Mouse (Mus musculus) liver, embryonic 14.5 days (tissue): ENCODE measurements at regions not wholly inside any gene's neighbourhood (a gene's known extent, or its start where the extent isn't known, plus 50 kb on each side); places are given as distances from the start of the nearest gene placed in this dataset.

Experiments
- ATAC-seq: fragments of 200-750 bp; cut with Nextera tagmentation; 2 replicates; pipeline ENCODE4 v1.8.0; 2017; ENCODE audit warnings: moderate number of reproducible peaks, mild to moderate bottlenecking, moderate library complexity; ENCODE audit not compliant: insufficient read depth
- DNase-seq, 3 experiments: peaks; one replicate each; pipeline ENCODE4 v3.0.0-alpha.2; 2012 to 2013; ENCODE audit warnings: low read depth in 3 of 3, low spot score in 3 of 3
- H3K27ac ChIP-seq: fragments of 300-500 bp; sonication (generic); 2 replicates; pipeline ENCODE4 v1.5.1; 2014; ENCODE audit warnings: moderate library complexity, mild to moderate bottlenecking, control low read depth, inconsistent platforms
- H3K27me3 ChIP-seq: fragments of 300-500 bp; sonication (generic); 2 replicates; pipeline ENCODE4 v1.6.1; 2014; ENCODE audit warnings: mild to moderate bottlenecking, low read length, moderate library complexity; ENCODE audit not compliant: control insufficient read depth, insufficient read depth
- H3K36me3 ChIP-seq: fragments of 300-500 bp; sonication (generic); replicated peaks from 2 replicates; pipeline ENCODE4 v1.6.1; 2014; ENCODE audit warnings: low read depth; ENCODE audit not compliant: control insufficient read depth, insufficient read depth
- H3K4me1 ChIP-seq, 2 experiments: fragments of 200-500 bp in 1 of 2; fragments of 300-500 bp in 1 of 2; sonication (generic) in 1 of 2; replicated peaks; 2 replicates each; pipeline ENCODE4 v1.6.1; 2012 to 2014; ENCODE audit warnings: antibody characterized with exemption in 1 of 2, inconsistent platforms in 1 of 2, low read length in 1 of 2; ENCODE audit not compliant: control insufficient read depth in 2 of 2, insufficient read depth in 2 of 2
- H3K4me2 ChIP-seq: fragments of 300-500 bp; sonication (generic); 2 replicates; pipeline ENCODE4 v1.6.1; 2014; ENCODE audit warnings: low read depth, mild to moderate bottlenecking, control low read depth, moderate library complexity
- H3K4me3 ChIP-seq, 2 experiments: fragments of 200-500 bp in 1 of 2; fragments of 300-500 bp in 1 of 2; sonication (generic) in 1 of 2; 2 replicates each; pipeline ENCODE4 v1.5.1; 2012 to 2014; ENCODE audit warnings: low read depth in 2 of 2, low read length in 2 of 2, mild to moderate bottlenecking in 2 of 2, control low read depth in 1 of 2, inconsistent platforms in 1 of 2, moderate library complexity in 1 of 2; ENCODE audit not compliant: insufficient read depth in 1 of 2
- H3K9ac ChIP-seq: fragments of 300-500 bp; sonication (generic); replicated peaks from 2 replicates; pipeline ENCODE4 v1.6.1; 2014; ENCODE audit warnings: mild to moderate bottlenecking, control low read depth, moderate library complexity
- H3K9me3 ChIP-seq: fragments of 300-500 bp; sonication (generic); 2 replicates; pipeline ENCODE4 v1.6.1; 2016; ENCODE audit warnings: low read length, mixed read lengths; ENCODE audit not compliant: control insufficient read depth
- CTCF ChIP-seq: IDR thresholded peaks from 2 replicates; pipeline ENCODE4 v1.5.1; 2016; ENCODE audit warnings: antibody characterized with exemption, low read depth, control low read depth
- EP300 ChIP-seq: IDR thresholded peaks from 2 replicates; pipeline ENCODE4 v1.6.1; 2016; ENCODE audit warnings: antibody characterized with exemption, low read depth
- WGBS: fragments of 180-500 bp; shearing (Covaris S2); extraction: QIAGEN DNeasy Blood & Tissue Kit; methylation state at CpG from one replicate; pipeline ENCODE4 v1.1.7; 2014; ENCODE audit not compliant: insufficient replicate concordance; 5-methylcytosine and 5-hydroxymethylcytosine counted together

- DNase-seq (no peak), ATAC-seq (no peak)
- H3K4me1 ChIP-seq = no peaks in the 10 kb centered on the region
- no peaks in the 10 kb centered on the region for H3K27me3 ChIP-seq
- H3K4me3 ChIP-seq = no peak overlapping the region
- H3K9ac ChIP-seq = no peak overlapping the region
- H3K9me3 ChIP-seq = no peaks in the 10 kb centered on the region
- no peak overlapping the region for H3K27ac ChIP-seq
- H3K4me2 ChIP-seq = no peak overlapping the region
- no peaks in the 10 kb centered on the region for H3K36me3 ChIP-seq
- TF ChIP-seq CTCF = no peak
- no peak for TF ChIP-seq EP300
- WGBS = 65% methylated on average over 5 of the region's 5 CpGs
Observed at GRCm38 (mm10) chr2:21035884-21036648, 67.4 kb upstream of the Arhgap21 start.

- Histone ChIP-seq H3K4me2 (no peak overlapping the region), H3K4me3 (no peak overlapping the region), H3K27ac (no peak overlapping the region), H3K27me3 (no peaks in the 10 kb centered on the region), H3K9me3 (no peaks in the 10 kb centered on the region), H3K4me1 (no peaks in the 10 kb centered on the region), H3K9ac (no peak overlapping the region), H3K36me3 (no peaks in the 10 kb centered on the region)
- DNase-seq = no peak
- no peak for ATAC-seq
- WGBS = 23% methylated on average over 8 of the region's 8 CpGs
- no peak for TF ChIP-seq CTCF
- no peak for TF ChIP-seq EP300
Observed at GRCm38 (mm10) chr2:21034651-21035050, 66.0 kb upstream of the Arhgap21 start.

- H3K36me3 ChIP-seq = no peaks in the 10 kb centered on the region
- no peaks in the 10 kb centered on the region for H3K9me3 ChIP-seq
- H3K4me3 ChIP-seq = no peak overlapping the region
- no peak for ATAC-seq
- H3K27me3 ChIP-seq = no peaks in the 10 kb centered on the region
- TF ChIP-seq CTCF = no peak
- TF ChIP-seq EP300 = no peak
- DNase-seq = no peak
- no peak overlapping the region for H3K27ac ChIP-seq
- H3K9ac ChIP-seq = no peak overlapping the region
- WGBS = 51% methylated on average over 4 of the region's 4 CpGs
- H3K4me2 ChIP-seq = no peak overlapping the region
- H3K4me1 ChIP-seq = no peaks in the 10 kb centered on the region
Observed at GRCm38 (mm10) chr2:21030650-21031049, 62.0 kb upstream of the Arhgap21 start.

- ATAC-seq (no peak), DNase-seq (no peak)
- H3K4me1 ChIP-seq = no peaks in the 10 kb centered on the region
- TF ChIP-seq EP300 = no peak
- TF ChIP-seq CTCF = no peak
- H3K9ac ChIP-seq = no peak overlapping the region
- H3K4me2 ChIP-seq = no peak overlapping the region
- H3K4me3 ChIP-seq = no peak overlapping the region
- no peaks in the 10 kb centered on the region for H3K9me3 ChIP-seq
- WGBS = 54% methylated on average over 5 of the region's 5 CpGs
- no peaks in the 10 kb centered on the region for H3K27me3 ChIP-seq
- no peaks in the 10 kb centered on the region for H3K36me3 ChIP-seq
- H3K27ac ChIP-seq = no peak overlapping the region
Observed at GRCm38 (mm10) chr2:21029391-21030010, 60.8 kb upstream of the Arhgap21 start.

- no peaks in the 10 kb centered on the region for H3K9me3 ChIP-seq
- H3K4me3 ChIP-seq = no peak overlapping the region
- no peak overlapping the region for H3K27ac ChIP-seq
- no peak overlapping the region for H3K9ac ChIP-seq
- TF ChIP-seq EP300 (no peak), CTCF (no peak)
- H3K4me1 ChIP-seq = no peaks in the 10 kb centered on the region
- no peaks in the 10 kb centered on the region for H3K36me3 ChIP-seq
- no peaks in the 10 kb centered on the region for H3K27me3 ChIP-seq
- ATAC-seq (no peak), DNase-seq (no peak)
- H3K4me2 ChIP-seq = no peak overlapping the region
- WGBS = 21% methylated on average over 2 of the region's 2 CpGs
Observed at GRCm38 (mm10) chr2:21028605-21029004, 59.9 kb upstream of the Arhgap21 start.
